Mouse (Mus musculus) cerebellum, postnatal 14 days (tissue): ENCODE results near the gene Fbxw5.
A peak's percentile ranks its signal among the peaks of the same experiment; 100 is the strongest.
"Not testable (repeated sequence)": the region's sequence is repeated elsewhere in the genome, so short reads cannot be mapped to it uniquely, and the experiment has no call there.

Source experiments
- DNase-seq, 2 experiments: peaks; one replicate each; pipeline ENCODE4 v3.0.0; 2021; ENCODE audit warnings: mixed read lengths in 2 of 2

Gene Fbxw5

GRCm38 (mm10) chr2:25526510-25527302, 26.2 kb downstream of the Fbxw5 start:
- no peak for DNase-seq

GRCm38 (mm10) chr2:25533707-25534106, 33.2 kb downstream of the Fbxw5 start:
- DNase-seq, result no peak

GRCm38 (mm10) chr2:25534178-25534865, 33.8 kb downstream of the Fbxw5 start:
- DNase-seq, result peak; percentile 70 to 76

- DNase-seq, result no peak
These were observed 34.3 kb downstream of the Fbxw5 start for GRCm38 (mm10) chr2:25534866-25535182.

GRCm38 (mm10) chr2:25536531-25536930, 36.0 kb downstream of the Fbxw5 start:
- DNase-seq, result no peak

- no peak for DNase-seq
These were observed 40.0 kb downstream of the Fbxw5 start for GRCm38 (mm10) chr2:25540541-25540948.

GRCm38 (mm10) chr2:25541644-25542367, 41.3 kb downstream of the Fbxw5 start:
- DNase-seq, result no peak

GRCm38 (mm10) chr2:25545996-25546810, 45.7 kb downstream of the Fbxw5 start:
- no peak for DNase-seq

GRCm38 (mm10) chr2:25546811-25547491, 46.4 kb downstream of the Fbxw5 start, which contains the start of gene Traf2:
TSS of gene Traf2 (minus strand) at chr2:25546940.
- DNase-seq, result peak; percentile 98 to 99

- no peak for DNase-seq
These were observed 48.8 kb downstream of the Fbxw5 start for GRCm38 (mm10) chr2:25549021-25549991.

- peak; percentile 77 to 83 for DNase-seq
These were observed 50.6 kb downstream of the Fbxw5 start for GRCm38 (mm10) chr2:25551186-25551585.

GRCm38 (mm10) chr2:25553171-25553786, 52.7 kb downstream of the Fbxw5 start:
- not testable (repeated sequence) for DNase-seq
